Mouse (Mus musculus) fibroblast of lung, adult 2 months (primary cell): ENCODE data around the gene Cdk9.

Experiments used
- DNase-seq: peaks from one replicate; pipeline ENCODE4 v3.0.0-alpha.2; 2011; ENCODE audit warnings: low read depth

Cdk9 gene

GRCm38 (mm10) chr2:32706971-32707370 lies 5.9 kb downstream of the Cdk9 start:
- DNase-seq = no peak

- DNase-seq = no peak
Observed at GRCm38 (mm10) chr2:32705018-32705417, 7.9 kb downstream of the Cdk9 start.

DNA sequence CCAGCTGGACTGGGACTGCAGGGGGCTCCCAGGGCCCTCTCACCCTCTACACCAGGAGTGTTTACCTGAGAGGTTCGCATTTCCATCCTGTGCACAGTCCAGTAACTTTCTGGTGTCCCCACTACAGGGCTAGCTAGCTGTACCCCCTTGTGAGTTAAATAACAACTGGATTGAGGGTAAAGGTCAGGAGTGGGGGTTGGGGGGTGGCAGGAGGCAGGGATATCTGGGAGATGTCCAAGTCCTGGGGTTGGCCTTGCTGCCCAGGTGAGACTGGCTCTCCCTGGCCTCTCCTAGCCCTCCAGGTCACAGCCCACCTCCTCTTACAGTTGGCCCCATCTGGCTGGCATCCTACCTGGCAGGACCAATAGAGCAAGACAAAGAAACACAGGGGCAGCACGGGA lies 8.9 kb downstream of the Cdk9 start, which contains the start of gene Fpgs:
Gene Fpgs (minus strand): TSS at position 125 of the 401 bp plus-strand sequence.
- DNase-seq = no peak

- DNase-seq = no peak
Observed at GRCm38 (mm10) chr2:32703046-32703445, 9.8 kb downstream of the Cdk9 start.

DNA sequence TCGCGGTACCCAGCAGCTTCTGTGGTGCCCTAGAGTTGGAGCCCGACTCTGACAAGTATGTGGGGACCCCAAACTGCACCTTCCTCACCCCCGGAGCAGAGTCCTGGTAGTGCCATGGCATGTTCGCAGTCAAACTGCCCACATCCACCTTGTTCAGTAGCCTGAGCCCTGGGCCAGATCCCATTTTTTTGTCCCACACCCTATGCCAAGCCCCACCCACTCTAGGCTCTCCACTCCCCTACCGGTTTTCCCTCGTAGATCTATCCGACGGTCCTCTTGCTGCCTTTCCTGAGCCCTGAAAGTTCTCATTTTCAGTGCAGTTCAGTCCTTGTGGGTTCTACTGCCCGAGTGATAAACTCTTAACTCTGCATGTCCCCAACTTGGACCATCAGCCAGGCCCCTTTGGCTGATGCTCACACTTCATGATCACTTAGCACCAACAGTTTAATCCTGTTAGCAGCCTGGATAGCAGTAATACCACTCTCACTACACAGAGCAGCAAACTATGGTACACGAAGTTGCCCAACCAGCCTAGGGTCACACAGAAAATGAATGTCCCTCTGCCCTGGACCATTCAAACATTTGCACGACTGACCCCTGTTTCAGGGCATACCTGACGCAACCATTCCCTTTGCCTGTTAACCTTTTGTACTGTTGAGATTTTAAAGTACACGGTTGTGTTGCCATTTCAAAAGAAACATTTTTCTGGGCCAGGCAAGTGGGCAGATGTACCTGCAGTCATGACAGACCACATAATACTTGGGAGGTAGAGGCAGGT lies 11.7 kb downstream of the Cdk9 start:
- no peak for DNase-seq

DNA sequence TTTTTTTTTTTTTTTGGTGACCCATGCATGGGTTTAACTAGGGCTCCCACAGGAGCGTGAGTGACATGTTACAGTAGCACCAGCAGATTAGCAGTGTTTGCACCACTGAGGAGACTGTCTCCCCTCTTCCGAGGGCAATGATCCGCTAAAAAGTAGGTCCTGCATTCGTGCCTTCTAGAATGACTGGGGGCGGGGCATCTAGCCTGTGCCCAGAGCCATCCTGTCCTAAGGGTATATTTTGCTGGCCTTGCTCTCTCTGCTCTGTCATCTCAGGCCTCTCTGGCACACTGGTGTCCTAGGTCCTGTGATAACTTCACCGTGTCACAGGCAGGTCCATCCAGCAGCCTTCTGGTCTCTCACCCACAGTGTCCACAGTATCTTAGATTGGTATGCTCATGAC lies 13.2 kb downstream of the Cdk9 start:
- DNase-seq = no peak

GRCm38 (mm10) chr2:32694691-32695090 lies 18.2 kb downstream of the Cdk9 start:
- no peak for DNase-seq

DNA sequence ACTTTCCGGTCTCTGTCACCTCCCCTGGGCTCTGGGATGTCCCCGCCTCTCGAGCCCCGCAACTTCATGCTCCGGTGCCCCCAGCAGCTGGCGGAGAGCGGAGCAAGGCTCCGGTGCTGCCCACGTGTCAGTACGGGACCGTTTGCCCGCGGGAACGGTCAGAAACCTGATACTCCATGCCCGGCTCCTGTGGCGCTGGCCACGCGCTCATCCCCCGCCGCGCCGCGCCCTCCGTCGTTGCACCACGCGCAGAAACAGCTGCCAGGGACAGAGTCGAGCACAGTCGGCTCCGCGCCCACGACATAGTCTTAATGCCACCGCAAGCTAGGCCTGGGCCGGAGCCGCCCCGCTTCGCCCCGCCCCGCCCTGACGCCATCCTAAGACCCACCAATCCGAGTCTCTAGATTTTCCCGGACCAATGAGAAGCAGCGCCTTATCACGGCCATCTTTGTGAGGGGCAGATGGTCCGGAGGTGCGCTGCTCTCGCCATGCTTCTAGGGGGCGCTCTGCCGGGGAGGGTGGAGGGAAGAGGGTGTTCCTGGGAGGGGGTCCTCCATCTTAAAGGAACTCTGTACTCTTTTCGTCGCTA lies 19.0 kb downstream of the Cdk9 start:
- peak; percentile 87 for DNase-seq

DNA sequence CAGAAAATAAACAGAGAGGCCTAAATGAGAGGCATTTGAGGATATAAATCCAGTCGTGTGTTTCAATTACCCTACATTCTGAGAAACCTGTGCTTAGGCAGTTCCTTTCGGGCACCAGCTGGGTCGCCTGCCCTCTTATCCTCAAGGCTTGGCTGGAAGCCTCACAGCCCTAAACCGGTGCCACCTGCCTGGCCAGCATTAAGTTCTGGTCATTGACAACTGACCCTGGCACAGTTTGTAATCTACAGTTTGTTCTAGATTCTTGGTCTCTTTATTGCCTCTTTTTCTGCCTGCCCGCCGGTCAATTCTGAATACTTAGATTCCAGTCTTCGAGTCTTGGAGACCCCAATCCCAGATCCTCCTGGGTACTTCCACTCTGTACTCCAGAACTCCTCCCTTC lies 19.6 kb downstream of the Cdk9 start:
- DNase-seq = no peak

- DNase-seq = no peak
Observed at GRCm38 (mm10) chr2:32692496-32692895, 20.4 kb downstream of the Cdk9 start.

DNA sequence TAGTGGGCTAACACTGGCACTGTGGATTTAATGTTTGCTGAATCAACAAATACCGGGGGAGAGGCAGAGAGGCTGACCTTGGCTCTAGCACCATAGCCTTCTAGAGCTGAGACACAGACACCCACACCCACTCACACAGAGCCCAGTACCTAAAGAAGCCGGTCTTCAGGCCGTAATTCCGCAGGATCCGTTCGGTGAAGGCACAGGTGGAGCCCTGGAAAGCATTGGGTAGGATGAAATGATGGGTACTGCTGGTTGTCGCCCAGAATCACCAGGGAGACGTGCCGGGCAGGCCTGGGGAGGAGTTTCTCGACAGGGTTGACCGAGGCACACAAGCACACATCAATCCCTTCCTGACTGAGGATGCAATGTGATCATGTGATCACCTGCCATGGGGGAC lies 21.8 kb downstream of the Cdk9 start:
- DNase-seq = no peak

DNA sequence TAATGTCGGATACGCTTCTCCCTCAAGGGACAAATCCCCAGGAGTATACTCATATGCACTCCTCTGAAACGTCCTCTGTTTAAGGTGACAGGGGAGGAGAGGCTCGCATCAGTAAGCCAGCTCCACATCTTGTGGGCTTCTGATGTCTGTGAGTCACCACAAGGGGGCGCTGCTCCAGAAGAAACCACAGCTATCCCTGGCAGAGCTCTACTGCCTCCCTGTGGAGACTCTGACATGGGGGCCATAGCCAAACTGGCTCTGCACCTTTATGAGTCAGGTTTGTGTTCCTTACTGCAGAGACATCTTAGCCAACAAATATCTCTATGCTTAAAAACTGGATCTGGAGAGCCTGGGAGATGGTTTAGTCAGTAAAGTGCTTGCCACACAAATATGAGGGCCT lies 23.5 kb downstream of the Cdk9 start:
- DNase-seq = peak; percentile 77

DNA sequence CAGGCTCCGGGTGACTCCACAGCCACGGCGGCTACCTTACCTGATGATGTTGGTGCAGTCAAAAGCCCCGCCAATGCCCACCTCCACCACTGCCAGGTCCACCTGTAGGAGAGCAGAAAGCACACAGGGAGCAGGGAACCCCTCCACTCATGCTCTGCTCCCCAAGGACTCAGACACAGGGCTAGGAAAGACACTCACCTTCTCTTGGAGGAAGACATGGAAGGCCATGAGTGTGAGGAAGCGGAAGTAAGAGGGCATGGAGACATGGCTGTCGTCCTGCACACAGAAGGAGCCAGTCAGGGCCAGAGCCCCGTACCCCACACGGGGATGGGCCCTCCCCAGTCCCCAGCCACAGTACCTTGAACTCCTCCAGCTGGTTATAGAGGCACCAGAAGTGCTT lies 25.3 kb downstream of the Cdk9 start:
- no peak for DNase-seq

DNA sequence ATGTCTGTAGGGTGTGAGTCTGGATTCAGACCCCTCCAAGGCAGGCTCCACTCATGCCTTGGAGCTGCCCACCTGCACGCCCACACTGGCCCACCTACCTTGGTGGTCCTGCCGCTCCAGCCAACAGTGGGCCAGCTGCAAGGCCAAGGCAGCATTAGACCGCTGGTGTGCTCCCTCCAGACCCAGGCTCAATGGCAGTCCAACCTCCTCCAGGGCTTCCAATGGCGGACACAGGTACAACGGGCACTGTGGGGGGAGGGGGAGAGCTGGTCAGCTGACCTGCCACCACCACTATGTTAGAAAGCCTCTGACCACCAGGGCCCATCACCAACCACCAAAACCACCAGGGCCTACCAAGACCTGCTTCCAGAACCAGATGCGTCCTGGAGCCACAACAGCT lies 26.2 kb downstream of the Cdk9 start:
- no peak for DNase-seq

GRCm38 (mm10) chr2:32685807-32686206 lies 27.1 kb downstream of the Cdk9 start:
- DNase-seq = peak; percentile 44

DNA sequence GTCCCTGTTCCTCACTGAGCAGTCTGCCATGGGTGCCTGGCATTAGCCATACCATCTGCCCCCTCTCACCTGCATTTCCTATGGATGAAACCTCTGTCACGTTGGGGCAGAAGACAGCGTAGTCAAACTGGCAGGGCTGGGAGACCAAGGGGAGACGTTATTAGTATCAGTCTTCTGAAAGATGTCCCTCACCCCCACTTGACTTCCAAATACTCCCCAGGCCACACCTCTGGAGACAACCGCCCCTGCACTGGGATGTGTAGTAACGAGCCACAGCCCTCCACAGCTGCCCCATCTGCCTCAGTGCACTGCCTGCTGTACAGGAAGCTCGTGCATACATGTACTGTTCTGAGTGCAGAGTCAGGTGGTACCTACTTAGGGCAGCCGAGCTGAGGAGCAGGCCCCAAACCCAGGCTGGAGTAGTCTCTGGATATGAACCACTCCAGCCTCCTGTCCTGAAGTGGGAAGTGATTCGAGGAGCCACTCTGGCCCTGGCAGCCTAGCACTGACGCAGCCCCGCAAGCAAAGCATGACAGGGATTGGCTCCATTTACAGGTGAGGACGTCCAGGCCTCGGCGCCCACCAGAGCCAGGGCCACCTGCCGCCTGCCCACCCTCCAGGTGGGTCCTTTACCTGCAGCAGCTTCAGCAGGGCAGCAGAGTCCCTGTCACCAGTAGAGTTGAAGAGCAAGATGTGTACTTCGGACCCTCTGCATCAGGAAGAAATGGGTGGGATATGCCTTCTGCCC lies 28.0 kb downstream of the Cdk9 start:
- DNase-seq = no peak

DNA sequence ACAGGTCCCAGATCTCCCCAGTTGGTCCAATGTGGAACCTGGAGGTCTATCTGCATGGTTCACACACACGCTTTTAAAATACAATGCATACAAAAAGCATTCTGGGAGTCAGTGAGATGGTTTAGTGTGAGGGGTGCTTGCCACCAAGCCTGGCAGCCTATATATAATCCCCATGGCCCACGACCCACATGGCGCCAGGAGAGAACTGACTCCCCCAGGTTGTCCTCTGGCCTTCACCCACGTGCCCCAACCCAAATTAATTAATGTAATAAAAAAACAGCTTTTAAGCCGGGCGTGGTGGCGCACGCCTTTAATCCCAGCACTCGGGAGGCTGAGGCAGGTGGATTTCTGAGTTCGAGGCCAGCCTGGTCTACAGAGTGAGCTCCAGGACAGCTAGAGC lies 29.2 kb downstream of the Cdk9 start:
- DNase-seq = no peak

DNA sequence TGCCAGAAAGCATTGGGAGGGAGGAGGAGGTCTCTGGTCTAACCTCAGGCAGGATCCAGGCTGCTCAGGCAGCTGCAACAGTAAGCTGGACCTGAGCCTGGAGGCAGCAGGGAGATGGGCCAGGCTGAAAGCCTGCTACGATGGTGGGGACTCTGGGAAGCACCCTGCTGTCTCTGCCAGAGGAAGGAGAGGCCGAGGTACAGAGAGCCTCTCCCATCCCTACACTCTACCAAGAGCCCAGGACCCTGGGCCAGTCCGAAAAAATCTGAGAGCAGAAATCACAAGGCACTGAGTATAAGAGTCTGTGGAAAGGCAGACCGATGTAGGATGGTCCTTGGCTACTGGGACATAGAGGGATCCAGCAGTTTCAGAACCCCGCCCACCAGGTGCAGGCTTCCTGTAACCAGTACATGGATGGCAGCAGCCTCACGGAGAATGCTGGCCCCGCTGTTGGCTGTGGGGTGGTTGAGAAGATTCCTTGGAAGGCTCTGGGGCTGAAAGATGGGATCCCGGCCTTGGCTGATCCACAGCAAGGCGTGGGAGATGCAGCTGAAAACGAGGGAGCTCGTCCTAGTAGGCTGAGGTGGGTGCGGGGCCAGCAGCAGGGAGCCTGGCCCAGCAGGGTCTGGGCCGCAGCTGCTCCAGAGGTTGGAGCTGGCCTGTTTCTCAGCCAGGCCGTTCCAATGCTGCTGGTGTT lies 30.0 kb downstream of the Cdk9 start:
- DNase-seq = no peak

GRCm38 (mm10) chr2:32681754-32682153 lies 31.1 kb downstream of the Cdk9 start:
- DNase-seq = no peak

DNA sequence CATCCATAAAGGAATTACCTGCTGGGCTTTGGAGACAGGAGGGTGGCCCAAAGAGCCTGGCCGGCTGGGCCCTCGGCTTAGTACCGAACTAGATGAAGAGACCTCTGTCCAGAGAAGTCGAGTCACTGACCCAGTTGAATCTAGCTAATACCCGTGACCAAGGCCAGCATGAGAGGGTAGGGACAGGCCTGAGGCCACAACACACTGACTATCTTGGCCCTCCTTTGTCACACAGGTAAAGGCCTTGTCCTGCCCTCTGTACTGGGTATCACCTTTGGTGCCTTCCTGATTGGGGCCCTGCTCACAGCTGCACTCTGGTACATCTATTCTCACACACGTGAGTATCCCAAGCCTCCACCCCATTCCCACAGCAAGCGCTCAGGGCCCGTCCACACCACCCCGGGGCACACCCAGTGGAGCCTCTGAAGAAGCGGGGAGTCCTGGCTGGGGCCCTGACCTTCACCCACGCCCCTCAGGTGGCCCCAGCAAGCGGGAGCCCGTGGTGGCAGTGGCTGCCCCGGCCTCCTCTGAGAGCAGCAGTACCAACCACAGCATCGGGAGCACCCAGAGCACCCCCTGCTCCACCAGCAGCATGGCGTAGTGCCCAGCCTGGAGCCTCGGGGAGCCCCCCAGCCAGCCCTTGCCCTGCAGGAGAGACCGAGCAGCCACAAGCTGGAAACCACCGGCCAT lies 31.8 kb downstream of the Cdk9 start:
- no peak for DNase-seq

GRCm38 (mm10) chr2:32680051-32680451 lies 32.8 kb downstream of the Cdk9 start:
- peak; percentile 94 for DNase-seq

- DNase-seq = no peak
Observed at GRCm38 (mm10) chr2:32677683-32678082, 35.2 kb downstream of the Cdk9 start.
